ENCODE assay signal across 16 mouse cellular contexts in the genomic region with DNA sequence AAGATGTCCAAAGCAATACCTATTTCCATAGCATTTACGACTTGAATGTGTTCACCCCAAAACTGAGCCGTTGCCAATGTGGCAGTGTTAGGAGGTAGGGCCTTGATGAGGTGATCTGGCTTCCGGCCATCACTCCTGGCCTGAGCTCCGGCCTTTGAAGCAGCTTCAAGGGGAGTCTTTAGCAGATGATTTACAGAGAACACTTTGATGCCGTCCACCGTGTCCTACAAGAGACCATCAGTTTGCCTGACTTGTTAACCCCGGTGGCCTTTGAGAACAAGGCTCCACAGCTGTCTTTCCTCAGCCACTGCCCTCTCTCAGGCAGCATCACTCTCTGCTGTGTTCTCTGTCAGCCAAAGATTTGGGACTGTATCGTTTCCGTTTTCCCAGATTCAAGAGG.
DNase-seq lines count a peak whose midpoint lies in the region; ATAC-seq and TF ChIP-seq lines count a peak whose summit lies in the region.
"Had no signal": no experiment of that assay in that cellular context is flagged by ENCODE, and none has a peak within 500 bp of the region (broad histone marks: within the 10 kb centered on the region; RNA-seq: fewer than 3 reads in every experiment).

No protein-coding gene starts in this region.

- ATAC-seq in midbrain, postnatal 0 days (ENCODE audit: low FRiP score), result no peak
- ATAC-seq: CD4-positive, CD25-positive, alpha-beta regulatory T cell, adult 4 months; midbrain, embryonic 16.5 days had no signal

- no peaks in the 10 kb centered on the region for H3K4me1 ChIP-seq in midbrain, postnatal 0 days (ENCODE audit: insufficient read depth, low read length)
- H3K4me1 ChIP-seq: embryonic facial prominence, embryonic 13.5 days; forebrain, embryonic 10.5 days; hindbrain, embryonic 15.5 days; neural tube, embryonic 13.5 days had no signal

- H3K36me3 ChIP-seq in midbrain, postnatal 0 days (ENCODE audit: insufficient read depth, low read length), result no peaks in the 10 kb centered on the region
- H3K36me3 ChIP-seq: embryonic facial prominence, embryonic 13.5 days; forebrain, embryonic 10.5 days; hindbrain, embryonic 15.5 days; neural tube, embryonic 13.5 days had no signal

- H3K4me2 ChIP-seq in midbrain, postnatal 0 days (ENCODE audit: low read depth, low read length, poor library complexity, severe bottlenecking), result no peak overlapping the region
- H3K4me2 ChIP-seq: embryonic facial prominence, embryonic 13.5 days; hindbrain, embryonic 15.5 days; neural tube, embryonic 13.5 days had no signal

- H3K9ac ChIP-seq in midbrain, postnatal 0 days (replicated peaks; ENCODE audit: low read length, poor library complexity, severe bottlenecking), result no peak overlapping the region
- H3K9ac ChIP-seq: embryonic facial prominence, embryonic 13.5 days; hindbrain, embryonic 15.5 days; neural tube, embryonic 13.5 days had no signal

- no peaks in the 10 kb centered on the region for H3K27me3 ChIP-seq in midbrain, postnatal 0 days (ENCODE audit: insufficient read depth, low read length)
- H3K27me3 ChIP-seq: embryonic facial prominence, embryonic 13.5 days; hindbrain, embryonic 15.5 days; neural tube, embryonic 13.5 days had no signal

- peak; percentile 8 for DNase-seq in lung, postnatal 36 days
- no peak for DNase-seq in lung, adult 18-20 months
- peak; percentile 46 for DNase-seq in embryo, embryonic 10.5 days (ENCODE audit: low spot score)
- peak; percentile 7 to 48 for DNase-seq in kidney, postnatal 36 days
- DNase-seq in urinary bladder, postnatal 4 days (ENCODE audit: low spot score in 2 of 2), result no peak
- no peak for DNase-seq in midbrain, postnatal 0 days (ENCODE audit: low spot score)
- no peak for DNase-seq in thymus, adult 18-20 months
- DNase-seq: cerebellum, adult 9-11 months had no signal

- H3K4me3 ChIP-seq in midbrain, postnatal 0 days (ENCODE audit: low read depth, low read length), result no peak overlapping the region
- H3K4me3 ChIP-seq: embryonic facial prominence, embryonic 13.5 days; forebrain, embryonic 10.5 days; hindbrain, embryonic 15.5 days; neural tube, embryonic 13.5 days had no signal

- H3K9me3 ChIP-seq in midbrain, postnatal 0 days (ENCODE audit: low read length), result no peaks in the 10 kb centered on the region
- H3K9me3 ChIP-seq: embryonic facial prominence, embryonic 13.5 days; forebrain, embryonic 10.5 days; hindbrain, embryonic 15.5 days; neural tube, embryonic 13.5 days had no signal

- WGBS in midbrain, postnatal 0 days, result 81% methylated on average over 9 of the region's 9 CpGs

- no peak for TF ChIP-seq CTCF in midbrain, postnatal 0 days (IDR thresholded peaks at IDR 0.05)

- no peak overlapping the region for H3K27ac ChIP-seq in midbrain, postnatal 0 days (ENCODE audit: low read depth, low read length)
- H3K27ac ChIP-seq: embryonic facial prominence, embryonic 13.5 days; forebrain, embryonic 10.5 days; hindbrain, embryonic 15.5 days; macrophage; neural tube, embryonic 13.5 days; stomach, postnatal 0 days had no signal

Comparison
In these comparisons a context has a peak if more than half of its experiments do, and no peak if none do; other contexts are left out.
1. DNase-seq: peak in lung, postnatal 36 days (single experiment), embryo, embryonic 10.5 days (single experiment) and kidney, postnatal 36 days (2 of 2); none in lung, adult 18-20 months (0 of 2), urinary bladder, postnatal 4 days (0 of 2), midbrain, postnatal 0 days (single experiment) and thymus, adult 18-20 months (0 of 2).